ENCODE assay signal across 10 mouse cellular contexts in genomic region chr14:55093927-55094326, GRCm38 (mm10). TPM values are rescaled to one million over a fixed set of nuclear protein-coding genes. Genes with fewer than 3 reads are reported as not detected.
A peak's percentile ranks its signal among the peaks of the same experiment; 100 is the strongest.
DNase-seq lines count a peak whose midpoint lies in the region; ATAC-seq and TF ChIP-seq lines count a peak whose summit lies in the region.
"Had no signal": no experiment of that assay in that cellular context is flagged by ENCODE, and none has a peak within 500 bp of the region (broad histone marks: within the 10 kb centered on the region; RNA-seq: fewer than 3 reads in every experiment).

No protein-coding gene starts in this region.

- H3K9me3 ChIP-seq in lung, postnatal 0 days (ENCODE audit: low read length): no peaks in the 10 kb centered on the region
- H3K9me3 ChIP-seq in intestine, postnatal 0 days (ENCODE audit: control insufficient read depth): no peaks in the 10 kb centered on the region
- no peaks in the 10 kb centered on the region for H3K9me3 ChIP-seq in neural tube, embryonic 13.5 days

- H3K4me3 ChIP-seq in lung, postnatal 0 days (ENCODE audit: low read depth, low read length): no peak overlapping the region
- no peak overlapping the region for H3K4me3 ChIP-seq in lung, adult 2 months (replicated peaks; ENCODE audit: extremely low read depth, low read depth, low read length)
- H3K4me3 ChIP-seq in intestine, postnatal 0 days (ENCODE audit: low read depth, low read length): no peak overlapping the region
- no peak overlapping the region for H3K4me3 ChIP-seq in neural tube, embryonic 13.5 days

- H3K27ac ChIP-seq in lung, postnatal 0 days (ENCODE audit: low read length): no peak overlapping the region
- no peak overlapping the region for H3K27ac ChIP-seq in intestine, postnatal 0 days (ENCODE audit: low read depth, low read length)
- no peak overlapping the region for H3K27ac ChIP-seq in neural tube, embryonic 13.5 days (replicated peaks)

- WGBS in lung, postnatal 0 days: 39% methylated on average over 6 of the region's 6 CpGs
- 43% methylated on average over 6 of the region's 6 CpGs for WGBS in lung, adult 2 months
- 49% methylated on average over 6 of the region's 6 CpGs for WGBS in intestine, postnatal 0 days
- WGBS in neural tube, embryonic 13.5 days: 42% methylated on average over 6 of the region's 6 CpGs

- no peak for ATAC-seq in cerebellum, adult (ENCODE audit: insufficient number of reproducible peaks, low FRiP score, low TSS enrichment)
- no peak for ATAC-seq in lung, postnatal 0 days
- ATAC-seq in intestine, postnatal 0 days: no peak
- ATAC-seq in neural tube, embryonic 13.5 days (ENCODE audit: low read depth): no peak
- no peak for ATAC-seq in granulocyte monocyte progenitor cell, adult 5-6 weeks (replicated peaks; ENCODE audit: poor library complexity, severe bottlenecking)

- H3K4me2 ChIP-seq in lung, postnatal 0 days (replicated peaks; ENCODE audit: low read depth, low read length): no peak overlapping the region
- peak overlapping the region; percentile 69; the same call in 1 of the 2 replicates for H3K4me2 ChIP-seq in intestine, postnatal 0 days (replicated peaks; ENCODE audit: low read depth)
- peak overlapping the region; percentile 76 for H3K4me2 ChIP-seq in neural tube, embryonic 13.5 days

- TF ChIP-seq CTCF in lung, postnatal 0 days (IDR thresholded peaks at IDR 0.05): peak; percentile 44
- TF ChIP-seq CTCF in lung, adult 2 months (IDR thresholded peaks at IDR 0.05; ENCODE audit: insufficient read depth, low read length): no peak
- peak; percentile 64 for TF ChIP-seq CTCF in intestine, postnatal 0 days (IDR thresholded peaks at IDR 0.05; ENCODE audit: low read depth)

- H3K36me3 ChIP-seq in lung, postnatal 0 days (ENCODE audit: insufficient read depth, low read length): no peaks in the 10 kb centered on the region
- H3K36me3 ChIP-seq in intestine, postnatal 0 days (ENCODE audit: control insufficient read depth, insufficient read depth): peaks cover 8% of the 10 kb centered on the region
- H3K36me3 ChIP-seq in neural tube, embryonic 13.5 days: peaks cover 14% of the 10 kb centered on the region; the same call in 1 of the 2 replicates

- no peak overlapping the region for H3K9ac ChIP-seq in lung, postnatal 0 days (replicated peaks; ENCODE audit: low read depth)
- no peak overlapping the region for H3K9ac ChIP-seq in intestine, postnatal 0 days (ENCODE audit: low read depth, low read length)
- H3K9ac ChIP-seq in neural tube, embryonic 13.5 days: no peak overlapping the region

- H3K27me3 ChIP-seq in lung, postnatal 0 days (replicated peaks; ENCODE audit: insufficient read depth, low read length): no peaks in the 10 kb centered on the region
- H3K27me3 ChIP-seq in intestine, postnatal 0 days (replicated peaks; ENCODE audit: control insufficient read depth, insufficient read depth, low read length): no peaks in the 10 kb centered on the region
- H3K27me3 ChIP-seq in neural tube, embryonic 13.5 days: no peaks in the 10 kb centered on the region

- TF ChIP-seq EP300 in lung, postnatal 0 days (IDR thresholded peaks at IDR 0.05): no peak

- TF ChIP-seq POLR2A in lung, adult 2 months (IDR thresholded peaks at IDR 0.05; ENCODE audit: borderline replicate concordance, extremely low read depth, low read depth, low read length): no peak

- H3K4me1 ChIP-seq in lung, postnatal 0 days (ENCODE audit: insufficient read depth, low read depth, low read length): peaks cover 8% of the 10 kb centered on the region
- H3K4me1 ChIP-seq in lung, adult 2 months (ENCODE audit: control insufficient read depth, insufficient read depth, low read length): peaks cover 2% of the 10 kb centered on the region
- 0 out of 2 replicates have a peak, but pooled peaks cover 6% of the 10 kb centered on the region for H3K4me1 ChIP-seq in intestine, postnatal 0 days (replicated peaks; ENCODE audit: control insufficient read depth, insufficient read depth, low read length)
- peaks cover 65% of the 10 kb centered on the region for H3K4me1 ChIP-seq in neural tube, embryonic 13.5 days (replicated peaks)

- peak; percentile 52 for DNase-seq in cerebellum, adult 9-11 months
- no peak for DNase-seq in lung, postnatal 0 days (ENCODE audit: low spot score)
- no peak for DNase-seq in lung, adult 2 months
- DNase-seq in gastrocnemius, postnatal 25 days: no peak
- DNase-seq: cerebellum, postnatal 10 days had no signal

RNA-seq across cellular contexts. Expression of gene Thtpa, which starts 0.7 kb away (rescaled TPM):
- polyA plus RNA-seq in lung, postnatal 0 days (2015; fragmentation: Nextera tagmentation; extraction: Ambion mirVana): 13.6 and 14.1 TPM in 2 replicates
- polyA plus RNA-seq in lung, adult 2 months (2012; rRNA removed): 5.2 and 9.2 TPM in 2 replicates
- polyA plus RNA-seq in intestine, postnatal 0 days (2015; fragmentation: Nextera tagmentation; extraction: Ambion mirVana): 7.5 and 8.8 TPM in 2 replicates
- 29.4 and 29.8 TPM in 2 replicates for polyA plus RNA-seq in neural tube, embryonic 13.5 days (2015; fragmentation: Nextera tagmentation; extraction: Ambion mirVana)
- total RNA-seq in granulocyte monocyte progenitor cell, adult 5-6 weeks (2014; fragmentation: Nextera tagmentation): 11.9 and 16.2 TPM in 2 replicates
- 10.0 and 13.0 TPM in 2 replicates for total RNA-seq in granulocyte monocyte progenitor cell, adult 5-6 weeks (2017)
- total RNA-seq in gastrocnemius, postnatal 25 days (2021): 10 to 100 TPM; 10.5 to 11.1 TPM

RNA-seq across cellular contexts. Expression of gene Zfhx2, which starts 1.8 kb away (rescaled TPM):
- 1.0 and 1.7 TPM in 2 replicates for polyA plus RNA-seq in lung, postnatal 0 days (2015; fragmentation: Nextera tagmentation; extraction: Ambion mirVana)
- polyA plus RNA-seq in lung, adult 2 months (2012; rRNA removed): 1.7 and 2.3 TPM in 2 replicates
- polyA plus RNA-seq in intestine, postnatal 0 days (2015; fragmentation: Nextera tagmentation; extraction: Ambion mirVana): 0.87 and 1.1 TPM in 2 replicates
- 30.4 and 33.6 TPM in 2 replicates for polyA plus RNA-seq in neural tube, embryonic 13.5 days (2015; fragmentation: Nextera tagmentation; extraction: Ambion mirVana)
- total RNA-seq in granulocyte monocyte progenitor cell, adult 5-6 weeks (2014; fragmentation: Nextera tagmentation): 3.0 and 5.2 TPM in 2 replicates
- total RNA-seq in granulocyte monocyte progenitor cell, adult 5-6 weeks (2017): 0.26 and 0.82 TPM in 2 replicates
- 1 to 10 TPM; 3.5 to 3.7 TPM for total RNA-seq in gastrocnemius, postnatal 25 days (2021)

RNA-seq across cellular contexts. Expression of gene Ap1g2, which starts 12.5 kb away (rescaled TPM):
- polyA plus RNA-seq in lung, postnatal 0 days (2015; fragmentation: Nextera tagmentation; extraction: Ambion mirVana): 11.5 and 13.3 TPM in 2 replicates
- polyA plus RNA-seq in lung, adult 2 months (2012; rRNA removed): 23.8 and 30.8 TPM in 2 replicates
- polyA plus RNA-seq in intestine, postnatal 0 days (2015; fragmentation: Nextera tagmentation; extraction: Ambion mirVana): 75.3 and 81.5 TPM in 2 replicates
- polyA plus RNA-seq in neural tube, embryonic 13.5 days (2015; fragmentation: Nextera tagmentation; extraction: Ambion mirVana): 5.2 and 8.3 TPM in 2 replicates
- 56.6 and 87.9 TPM in 2 replicates for total RNA-seq in granulocyte monocyte progenitor cell, adult 5-6 weeks (2014; fragmentation: Nextera tagmentation)
- total RNA-seq in granulocyte monocyte progenitor cell, adult 5-6 weeks (2017): 12.4 and 15.1 TPM in 2 replicates
- 1 to 10 TPM; 4.8 to 5.7 TPM for total RNA-seq in gastrocnemius, postnatal 25 days (2021)

RNA-seq across cellular contexts. Expression of gene Jph4, which starts 22.8 kb away (rescaled TPM):
- polyA plus RNA-seq in lung, postnatal 0 days (2015; fragmentation: Nextera tagmentation; extraction: Ambion mirVana): 0.08 and 0.17 TPM in 2 replicates
- polyA plus RNA-seq in lung, adult 2 months (2012; rRNA removed): 0.32 and 0.43 TPM in 2 replicates
- 0.90 and 0.93 TPM in 2 replicates for polyA plus RNA-seq in intestine, postnatal 0 days (2015; fragmentation: Nextera tagmentation; extraction: Ambion mirVana)
- polyA plus RNA-seq in neural tube, embryonic 13.5 days (2015; fragmentation: Nextera tagmentation; extraction: Ambion mirVana): 21.1 and 21.4 TPM in 2 replicates
- total RNA-seq in granulocyte monocyte progenitor cell, adult 5-6 weeks (2014; fragmentation: Nextera tagmentation): not detected in 2 replicates
- not detected in 2 replicates for total RNA-seq in granulocyte monocyte progenitor cell, adult 5-6 weeks (2017)
- total RNA-seq in gastrocnemius, postnatal 25 days (2021): under 1 TPM; 0.28 to 0.35 TPM
- polyA plus RNA-seq: macrophage had no signal
